Mouse (Mus musculus): ENCODE data around the gene Las1l.

Gene Las1l

GRCm38 (mm10) chrX:95956497-95957293, at the start of gene Las1l:
Gene Las1l (minus strand): TSS chrX:95956962.
- peak; percentile 84 to 88 for DNase-seq

GRCm38 (mm10) chrX:96006395-96006794, 49.6 kb upstream of the Las1l start:
- peak; percentile 24 to 38 for DNase-seq

GRCm38 (mm10) chrX:95999601-96000000, 42.8 kb upstream of the Las1l start:
- DNase-seq, result peak; percentile 67 to 70

GRCm38 (mm10) chrX:95993206-95993605, 36.4 kb upstream of the Las1l start:
- DNase-seq, result no peak

- no peak for DNase-seq
Observed at GRCm38 (mm10) chrX:95969936-95970335, 13.2 kb upstream of the Las1l start.

GRCm38 (mm10) chrX:95969116-95969515, 12.4 kb upstream of the Las1l start:
- no peak for DNase-seq

- peak; percentile 83 to 86 for DNase-seq
Observed at GRCm38 (mm10) chrX:95968594-95968965, 11.8 kb upstream of the Las1l start.

- DNase-seq, result peak; percentile 75 to 78
Observed at GRCm38 (mm10) chrX:95967847-95968593, 11.3 kb upstream of the Las1l start.

- DNase-seq, result no peak
Observed at GRCm38 (mm10) chrX:95965036-95965435, 8.3 kb upstream of the Las1l start.

- no peak for DNase-seq
Observed at GRCm38 (mm10) chrX:95963366-95963765, 6.6 kb upstream of the Las1l start.

GRCm38 (mm10) chrX:95957461-95957860, 699 bp upstream of the Las1l start:
- DNase-seq, result peak; percentile 11 to 17

- peak; percentile 35 to 53 for DNase-seq
Observed at GRCm38 (mm10) chrX:95950776-95951175, 6.0 kb downstream of the Las1l start.

GRCm38 (mm10) chrX:95948135-95948534, 8.6 kb downstream of the Las1l start:
- DNase-seq, result no peak

GRCm38 (mm10) chrX:95945496-95945895, 11.3 kb downstream of the Las1l start:
- no peak for DNase-seq

GRCm38 (mm10) chrX:95935481-95935880, 21.3 kb downstream of the Las1l start:
- no peak for DNase-seq

GRCm38 (mm10) chrX:95902716-95903115, 54.0 kb downstream of the Las1l start:
- DNase-seq, result no peak
